Mouse (Mus musculus) bone marrow macrophage, adult 2 months (primary cell): Measurements from ENCODE around the gene Calu. TPM values are rescaled to one million over a fixed set of nuclear protein-coding genes. Genes with fewer than 3 reads are reported as not detected.

ENCODE experiments used
- H3K27ac ChIP-seq: 2 replicates; pipeline ENCODE4 v1.5.1; 2012; ENCODE audit warnings: low read depth, low read length; ENCODE audit not compliant: insufficient read depth
- H3K4me1 ChIP-seq: 2 replicates; pipeline ENCODE4 v1.6.1; 2012; ENCODE audit warnings: low read length; ENCODE audit not compliant: control insufficient read depth, insufficient read depth
- H3K4me3 ChIP-seq: 2 replicates; pipeline ENCODE4 v1.5.1; 2012; ENCODE audit warnings: mild to moderate bottlenecking, low read length, moderate library complexity; ENCODE audit not compliant: insufficient read depth
- CTCF ChIP-seq: IDR thresholded peaks from 2 replicates; pipeline ENCODE4 v1.5.1; 2012; ENCODE audit warnings: low read depth, mild to moderate bottlenecking, low read length, moderate library complexity
- POLR2A ChIP-seq: IDR thresholded peaks from 2 replicates; pipeline ENCODE4 v1.6.1; 2012; ENCODE audit warnings: mild to moderate bottlenecking, low read depth, low read length, borderline replicate concordance
- polyA plus RNA-seq: library from polyadenylated mRNA; stranded (reverse); fragments of >200 nt; gene quantifications from 2 replicates; pipeline ENCODE4 v1.2.4, GENCODE M21; 2012; ENCODE audit not compliant: missing spikeins, insufficient read depth, insufficient read length

The Calu gene
- polyA plus RNA-seq = 72.9 and 76.3 TPM in 2 replicates

- H3K27ac ChIP-seq = peak within 1 kb of the TSS; percentile 17; the same call in 1 of the 2 replicates
- peaks cover 10% of the 10 kb centered on the region for H3K4me1 ChIP-seq
- TF ChIP-seq POLR2A = peak; percentile 79
- TF ChIP-seq CTCF = no peak
- H3K4me3 ChIP-seq = peak within 1 kb of the TSS; percentile 82
Observed at GRCm38 (mm10) chr6:29347665-29348370, at the start of gene Calu. TSS of gene Calu (plus strand) at chr6:29348069.

DNA sequence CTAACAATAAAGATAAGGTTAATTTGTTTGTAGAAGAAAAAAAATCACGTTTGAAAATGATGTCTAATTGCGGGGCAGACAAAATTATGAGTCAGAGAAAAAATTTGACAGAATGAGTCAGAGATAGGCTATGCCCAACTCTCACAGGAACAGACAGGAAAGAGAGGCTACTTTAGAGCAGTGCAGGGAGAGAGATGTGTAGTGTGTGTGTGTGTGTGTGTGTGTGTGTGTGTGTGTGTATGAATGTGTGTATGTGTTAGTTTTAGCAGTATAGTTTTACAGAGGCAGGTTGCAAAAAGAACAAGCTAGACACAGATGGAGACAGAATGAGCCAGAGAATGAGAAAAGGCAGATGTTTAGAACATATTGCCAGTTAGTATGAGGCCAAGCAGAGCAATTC is 48.8 kb upstream of the Calu start:
- TF ChIP-seq CTCF = no peak
- Histone ChIP-seq H3K4me1 (peaks cover 8% of the 10 kb centered on the region), H3K27ac (no peak overlapping the region)

DNA sequence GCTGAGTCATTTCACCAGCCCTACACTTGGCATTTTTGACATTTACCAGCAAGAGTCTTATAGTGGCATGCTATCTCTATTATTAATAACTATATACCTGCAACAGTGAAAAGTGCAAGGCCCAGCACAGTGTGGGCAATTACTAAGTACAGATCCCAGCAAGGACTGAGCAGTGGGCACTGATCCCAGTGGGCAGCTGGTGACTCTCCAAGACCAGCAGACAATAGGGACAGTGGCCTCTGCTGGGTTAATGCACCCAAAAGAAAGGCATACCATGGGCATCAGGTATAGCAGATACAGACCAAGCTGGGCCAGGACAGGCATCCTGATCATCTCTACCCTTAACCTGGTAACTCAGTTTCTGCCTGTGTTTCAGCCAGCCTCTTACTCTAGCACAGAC is 44.6 kb upstream of the Calu start:
- Histone ChIP-seq H3K4me1 (peaks cover 8% of the 10 kb centered on the region), H3K4me3 (no peak overlapping the region), H3K27ac (no peak overlapping the region)
- TF ChIP-seq CTCF = no peak
- TF ChIP-seq POLR2A = no peak

More for the DNA sequence above, 48.8 kb upstream of the Calu start:
- no peak overlapping the region for H3K4me3 ChIP-seq

DNA sequence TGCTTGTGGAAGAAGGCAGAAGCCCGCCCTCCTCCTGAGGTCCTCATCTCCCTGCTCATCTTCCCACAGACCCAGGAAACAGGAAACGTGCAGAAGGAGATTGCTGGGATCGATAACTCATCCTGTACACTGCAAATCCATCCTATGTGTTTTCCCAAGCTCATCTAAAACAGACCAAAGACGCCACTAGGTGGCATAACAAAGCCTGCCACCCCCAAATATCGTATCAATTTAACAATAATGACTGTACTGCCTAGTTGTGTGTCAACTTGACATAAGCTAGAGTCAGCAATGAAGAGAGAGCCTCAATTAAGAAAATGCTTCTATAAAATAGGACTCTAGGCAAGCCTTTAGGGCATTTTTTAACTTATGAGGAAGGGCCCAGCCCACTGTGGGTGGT is 44.1 kb upstream of the Calu start:
- Histone ChIP-seq H3K4me3 (no peak overlapping the region), H3K27ac (no peak overlapping the region), H3K4me1 (peaks cover 8% of the 10 kb centered on the region)
- TF ChIP-seq CTCF (no peak), POLR2A (no peak)

- Histone ChIP-seq H3K27ac (no peak overlapping the region), H3K4me3 (no peak overlapping the region), H3K4me1 (peaks cover 8% of the 10 kb centered on the region)
- no peak for TF ChIP-seq CTCF
- no peak for TF ChIP-seq POLR2A
Observed at GRCm38 (mm10) chr6:29305462-29305861, 42.4 kb upstream of the Calu start.

GRCm38 (mm10) chr6:29308846-29309605 is 38.8 kb upstream of the Calu start:
- H3K27ac ChIP-seq = no peak overlapping the region
- TF ChIP-seq CTCF (no peak), POLR2A (no peak)
- no peak overlapping the region for H3K4me3 ChIP-seq
- H3K4me1 ChIP-seq = peaks cover 5% of the 10 kb centered on the region; the same call in 1 of the 2 replicates

GRCm38 (mm10) chr6:29313690-29314202 is 34.1 kb upstream of the Calu start:
- TF ChIP-seq CTCF (no peak), POLR2A (no peak)
- no peak overlapping the region for H3K4me3 ChIP-seq
- H3K4me1 ChIP-seq = peaks cover 16% of the 10 kb centered on the region
- H3K27ac ChIP-seq = no peak overlapping the region

GRCm38 (mm10) chr6:29317286-29317685 is 30.6 kb upstream of the Calu start:
- no peak overlapping the region for H3K4me3 ChIP-seq
- H3K4me1 ChIP-seq = peaks cover 21% of the 10 kb centered on the region
- no peak overlapping the region for H3K27ac ChIP-seq
- TF ChIP-seq CTCF (no peak), POLR2A (no peak)

DNA sequence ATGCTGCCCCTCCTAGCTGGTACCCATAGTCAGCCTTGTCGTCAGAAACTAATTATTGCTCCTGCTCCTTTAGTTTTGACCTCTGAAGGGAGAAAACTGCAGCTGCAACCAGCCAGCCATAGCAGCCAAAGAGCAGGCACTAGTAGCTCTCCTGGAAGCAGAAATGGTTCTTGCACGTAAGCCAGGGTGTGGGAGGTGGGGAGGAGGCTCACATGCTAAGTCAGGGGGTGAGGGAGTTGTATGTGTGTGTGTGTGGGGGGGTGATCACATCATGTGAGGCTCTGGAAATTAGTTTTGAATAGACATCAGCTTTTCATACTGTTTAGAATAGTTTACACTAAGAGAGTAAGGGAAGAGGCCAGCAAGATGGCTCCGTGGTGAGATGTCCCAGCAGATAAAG is 29.9 kb upstream of the Calu start:
- H3K4me3 ChIP-seq = no peak overlapping the region
- H3K4me1 ChIP-seq = peaks cover 26% of the 10 kb centered on the region
- H3K27ac ChIP-seq = no peak overlapping the region
- TF ChIP-seq CTCF = no peak
- no peak for TF ChIP-seq POLR2A

DNA sequence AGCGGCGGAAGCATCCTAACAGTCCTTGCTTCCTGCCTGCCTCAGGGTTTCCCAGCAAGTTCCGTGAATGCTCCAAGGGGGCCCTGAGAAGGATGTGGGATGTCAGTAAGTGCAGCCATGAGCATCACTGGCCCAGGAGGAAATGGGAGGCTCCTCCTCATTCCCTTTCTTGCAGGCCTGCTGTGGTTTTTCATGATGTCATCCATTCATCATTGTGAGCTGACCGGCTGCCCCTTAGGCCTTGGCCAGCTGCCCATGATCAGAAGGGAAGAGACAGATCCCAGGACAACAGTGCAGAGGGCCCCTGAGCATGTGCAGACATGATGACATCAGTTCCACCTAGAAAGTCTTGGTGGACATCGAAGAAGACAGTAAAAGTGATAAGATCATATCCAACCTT is 29.0 kb upstream of the Calu start, which contains the start of gene Fam71f1:
Gene Fam71f1 (plus strand): TSS at position 262 of the 400 bp plus-strand sequence.
- TF ChIP-seq POLR2A = no peak
- TF ChIP-seq CTCF = no peak
- Histone ChIP-seq H3K4me1 (peaks cover 30% of the 10 kb centered on the region), H3K4me3 (no peak within 1 kb of the TSS), H3K27ac (no peak within 1 kb of the TSS)
